Mouse (Mus musculus): ENCODE results near the gene Atp6v1d.

DNA sequence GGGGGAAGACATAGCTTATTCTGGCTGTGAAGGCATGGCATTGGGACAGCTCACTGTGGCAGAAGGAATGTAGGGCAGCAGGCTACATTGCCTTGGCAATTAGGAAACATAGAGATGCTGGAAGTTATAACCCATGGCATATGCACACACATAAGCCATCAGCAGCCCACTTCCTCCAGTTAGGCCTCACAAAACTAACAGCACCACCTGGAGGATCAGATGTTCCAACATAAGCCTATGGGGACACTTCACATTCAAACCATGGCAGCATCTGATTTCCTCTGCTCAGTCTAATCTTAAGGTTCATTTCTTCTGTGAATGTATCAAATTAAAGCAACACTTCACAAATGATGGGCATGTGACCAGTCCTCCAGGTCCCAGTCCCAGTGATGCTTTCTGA, 47.0 kb downstream of the Atp6v1d start:
- TF ChIP-seq CTCF (IDR thresholded peaks at IDR 0.05; ENCODE audit: low read depth) (peak; percentile 45; the same call in 1 of the 2 replicates), EP300 (IDR thresholded peaks at IDR 0.05; ENCODE audit: low read depth) (no peak)
